Mouse (Mus musculus) ES-E14 (cell line): ENCODE results near the gene 5031439G07Rik. TPM values are rescaled to one million over a fixed set of nuclear protein-coding genes. Genes with fewer than 3 reads are reported as not detected.

Experiments
- DNase-seq: peaks from one replicate; pipeline ENCODE4 v3.0.0-alpha.2; 2013; ENCODE audit warnings: low read depth, low spot score
- H3K27ac ChIP-seq: 2 replicates; pipeline ENCODE4 v1.5.1; 2012; ENCODE audit warnings: low read depth, mild to moderate bottlenecking, low read length, moderate library complexity, mixed read lengths; ENCODE audit not compliant: poor library complexity, insufficient read depth, severe bottlenecking
- H3K36me3 ChIP-seq: 2 replicates; pipeline ENCODE4 v1.6.1; 2012; ENCODE audit warnings: mild to moderate bottlenecking, low read length, moderate library complexity, mixed read lengths; ENCODE audit not compliant: control insufficient read depth, poor library complexity, insufficient read depth, severe bottlenecking
- H3K4me1 ChIP-seq, 2 experiments: fragments of 150-350 bp in 1 of 2; sonication (generic) in 1 of 2; 2 replicates each; pipeline ENCODE4 v1.6.1; 2012; ENCODE audit warnings: low read length in 2 of 2, mild to moderate bottlenecking in 1 of 2, mixed read lengths in 1 of 2; ENCODE audit not compliant: control insufficient read depth in 2 of 2, insufficient read depth in 2 of 2, poor library complexity in 1 of 2
- H3K4me3 ChIP-seq, 2 experiments: fragments of 150-350 bp in 1 of 2; sonication (generic) in 1 of 2; 2 replicates each; pipeline ENCODE4 v1.5.1; 2012; ENCODE audit warnings: low read length in 2 of 2, low read depth in 1 of 2, mild to moderate bottlenecking in 1 of 2, mixed read lengths in 1 of 2; ENCODE audit not compliant: insufficient read depth in 1 of 2, poor library complexity in 1 of 2, severe bottlenecking in 1 of 2
- H3K9ac ChIP-seq: 2 replicates; pipeline ENCODE4 v1.6.1; 2012; ENCODE audit warnings: low read depth, mild to moderate bottlenecking, low read length, mixed read lengths; ENCODE audit not compliant: poor library complexity, insufficient read depth, severe bottlenecking
- H3K9me3 ChIP-seq: fragments of 150-350 bp; sonication (generic); 2 replicates; pipeline ENCODE4 v1.6.1; 2012; ENCODE audit warnings: low read depth, mild to moderate bottlenecking, low read length; ENCODE audit not compliant: control insufficient read depth, insufficient read depth
- CHD2 ChIP-seq: IDR thresholded peaks from 2 replicates; pipeline ENCODE4 v1.6.1; 2014; ENCODE audit warnings: mild to moderate bottlenecking, low read depth, low read length, inconsistent platforms
- HCFC1 ChIP-seq: IDR thresholded peaks from 2 replicates; pipeline ENCODE4 v1.6.1; 2012; ENCODE audit warnings: low read length, inconsistent platforms, borderline replicate concordance; ENCODE audit not compliant: insufficient read depth
- MAFK ChIP-seq: IDR thresholded peaks from 2 replicates; pipeline ENCODE4 v1.6.1; 2014; ENCODE audit warnings: mild to moderate bottlenecking, low read depth, low read length, inconsistent platforms; ENCODE audit not compliant: insufficient read depth
- ZC3H11A ChIP-seq: IDR thresholded peaks from 2 replicates; pipeline ENCODE4 v1.6.1; 2012; ENCODE audit warnings: low read depth, mild to moderate bottlenecking, inconsistent platforms, low read length, borderline replicate concordance
- ZNF384 ChIP-seq: IDR thresholded peaks from 2 replicates; pipeline ENCODE4 v1.6.1; 2012; ENCODE audit warnings: low read depth, low read length, inconsistent platforms
- in situ Hi-C, 2 experiments: fragments of 600-800 bp; cut with MboI; formaldehyde crosslinking; loops; one replicate each; pipeline ENCODE4 v1.15.1; 2025; ENCODE audit warnings: low sequenced_read_pairs in 2 of 2, inconsistent platforms in 1 of 2; ENCODE audit not compliant: unreplicated experiment in 2 of 2
- total RNA-seq: library from RNA; depleted of rRNA; stranded (reverse); fragments of 300-350 nt; gene quantifications from 2 replicates; pipeline ENCODE4 v1.2.3, GENCODE M21; 2012

5031439G07Rik gene
- total RNA-seq, 1 experiment, result 18.4 TPM

DNA sequence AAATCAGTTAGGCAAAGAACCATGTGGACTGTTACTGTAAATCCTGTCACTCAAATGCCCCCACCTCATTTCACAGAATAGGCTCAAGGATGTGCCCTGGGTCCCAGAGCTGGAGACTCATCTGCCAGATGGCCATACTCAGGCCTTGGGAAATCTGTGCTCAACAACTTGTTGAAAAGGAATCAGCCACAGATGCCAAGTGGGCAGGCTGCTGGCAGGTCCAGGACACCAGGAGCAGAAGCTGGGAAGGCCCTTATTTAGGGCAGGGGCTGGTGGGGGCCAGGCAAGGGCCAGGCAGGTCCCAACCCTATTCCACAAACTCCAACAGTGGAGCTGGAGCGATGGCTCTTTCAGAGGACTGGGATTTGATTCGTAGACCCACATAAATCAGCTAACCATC, 25.8 kb downstream of the 5031439G07Rik start:
- H3K27ac ChIP-seq, result no peak overlapping the region
- no peaks in the 10 kb centered on the region for H3K36me3 ChIP-seq
- in situ Hi-C loops, result no loop called here
- no peak for TF ChIP-seq ZC3H11A
- no peak for TF ChIP-seq ZNF384
- TF ChIP-seq MAFK, result no peak
- no peak for TF ChIP-seq HCFC1
- TF ChIP-seq CHD2, result no peak
- H3K9ac ChIP-seq, result no peak overlapping the region
- H3K9me3 ChIP-seq, result no peaks in the 10 kb centered on the region
- H3K4me1 ChIP-seq, result no peaks in the 10 kb centered on the region
- DNase-seq, result no peak
- H3K4me3 ChIP-seq, result no peak overlapping the region

DNA sequence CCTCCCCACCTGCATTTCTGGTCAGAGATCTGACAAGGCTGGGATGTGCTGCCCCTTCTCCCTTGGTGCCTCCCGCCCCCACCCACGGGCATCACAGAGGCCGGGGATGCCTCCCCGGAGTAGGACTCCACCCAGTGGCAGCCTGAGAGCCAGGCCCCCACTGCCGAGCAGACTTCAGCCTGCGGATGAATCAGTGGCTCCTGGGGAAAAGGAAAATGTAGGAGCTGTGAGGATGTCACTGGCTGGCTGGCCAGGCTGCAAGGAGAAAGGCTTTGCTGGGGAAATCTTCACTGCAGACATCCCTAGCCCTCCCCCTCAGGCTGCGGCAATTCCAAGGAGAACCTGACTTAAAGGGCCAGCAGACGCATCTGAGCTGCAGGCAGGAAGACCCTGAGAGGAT, 27.7 kb downstream of the 5031439G07Rik start:
- no peak for TF ChIP-seq ZNF384
- H3K36me3 ChIP-seq, result no peaks in the 10 kb centered on the region
- in situ Hi-C loops, result no loop called here

DNA sequence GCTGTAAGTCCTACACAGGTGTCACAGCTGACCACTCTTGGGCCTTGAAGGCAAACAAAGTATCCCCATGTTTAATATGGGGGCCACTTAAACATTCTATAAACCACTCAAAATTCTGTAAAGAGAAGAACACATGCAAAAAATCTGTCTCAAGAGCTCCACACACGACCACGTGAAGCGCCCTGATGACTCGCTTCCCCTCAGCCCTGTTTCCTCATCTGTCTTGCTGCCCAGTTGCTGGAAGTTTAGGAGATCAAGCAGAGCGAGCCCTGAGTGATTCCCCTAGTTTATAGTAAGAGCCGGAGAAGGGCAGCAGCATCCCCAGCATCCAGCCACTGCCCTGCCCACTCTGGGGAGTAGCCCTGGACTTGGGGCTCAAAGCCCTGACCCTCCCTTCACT, 28.5 kb downstream of the 5031439G07Rik start:
- no peak overlapping the region for H3K27ac ChIP-seq
- no peaks in the 10 kb centered on the region for H3K9me3 ChIP-seq
- H3K4me3 ChIP-seq, result no peak overlapping the region
- no peak overlapping the region for H3K9ac ChIP-seq
- no peaks in the 10 kb centered on the region; the same call in 1 of the 2 replicates for H3K36me3 ChIP-seq
- no peaks in the 10 kb centered on the region for H3K4me1 ChIP-seq
- TF ChIP-seq HCFC1, result no peak
- in situ Hi-C loops, result no loop called here
- no peak for DNase-seq

More for the DNA sequence above, 27.7 kb downstream of the 5031439G07Rik start:
- Histone ChIP-seq H3K4me1 (no peaks in the 10 kb centered on the region), H3K27ac (no peak overlapping the region), H3K9ac (no peak overlapping the region), H3K9me3 (no peaks in the 10 kb centered on the region), H3K4me3 (no peak overlapping the region)
- no peak for DNase-seq

DNA sequence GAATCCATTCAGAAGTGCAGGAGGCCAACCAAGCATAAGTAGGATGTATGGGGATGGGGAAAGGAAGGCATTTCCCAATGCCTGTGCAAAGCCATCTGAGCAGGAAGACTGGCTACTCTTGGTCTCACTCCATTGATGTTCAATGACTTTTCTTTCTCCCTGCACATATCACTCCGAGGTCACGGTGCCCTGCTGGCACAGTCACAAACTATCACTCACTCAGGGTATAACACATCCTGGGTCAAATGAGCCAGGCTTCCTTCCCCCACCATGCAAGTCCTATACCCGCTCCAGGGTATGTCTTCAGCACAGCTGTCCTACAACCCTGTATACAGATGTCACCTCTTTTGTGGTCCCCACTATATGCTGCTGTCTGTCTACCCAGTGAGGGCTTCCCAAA, 30.0 kb downstream of the 5031439G07Rik start:
- DNase-seq, result no peak
- TF ChIP-seq ZC3H11A (no peak), CHD2 (no peak), HCFC1 (no peak), ZNF384 (no peak), MAFK (no peak)
- in situ Hi-C loops, result no loop called here

DNA sequence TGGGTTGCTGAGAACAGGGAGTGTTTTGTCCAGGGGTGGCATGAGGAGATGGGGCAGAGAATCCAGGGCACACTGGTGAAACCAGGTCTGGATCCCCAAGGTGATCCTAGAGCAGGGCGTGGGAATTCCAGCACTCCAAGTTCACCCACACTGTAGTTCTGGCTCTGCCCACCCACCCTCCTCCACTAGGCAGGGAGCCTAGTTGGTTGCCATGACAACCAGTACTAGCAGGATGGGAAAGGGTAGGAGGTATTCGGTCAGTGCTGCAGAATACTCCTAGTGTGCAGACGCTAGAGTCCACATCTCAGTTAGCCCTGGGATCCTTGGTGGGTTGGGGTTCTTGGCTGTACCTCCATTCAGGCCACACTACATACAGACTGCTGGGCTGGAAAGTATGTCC, 30.5 kb downstream of the 5031439G07Rik start:
- peaks cover 7% of the 10 kb centered on the region; the same call in 1 of the 2 replicates for H3K36me3 ChIP-seq
- DNase-seq, result no peak

More for the DNA sequence above, 30.0 kb downstream of the 5031439G07Rik start:
- H3K36me3 ChIP-seq, result peaks cover 5% of the 10 kb centered on the region; the same call in 1 of the 2 replicates
- no peaks in the 10 kb centered on the region for H3K9me3 ChIP-seq
- H3K4me1 ChIP-seq, result no peaks in the 10 kb centered on the region
- H3K27ac ChIP-seq, result no peak overlapping the region
- H3K4me3 ChIP-seq, result no peak overlapping the region
- H3K9ac ChIP-seq, result no peak overlapping the region

More for the DNA sequence above, 30.5 kb downstream of the 5031439G07Rik start:
- Histone ChIP-seq H3K27ac (no peak overlapping the region), H3K4me1 (no peaks in the 10 kb centered on the region), H3K9ac (no peak overlapping the region), H3K4me3 (no peak overlapping the region), H3K9me3 (no peaks in the 10 kb centered on the region)
- in situ Hi-C loops, result no loop called here
- TF ChIP-seq CHD2 (no peak), MAFK (no peak), HCFC1 (no peak), ZNF384 (no peak), ZC3H11A (no peak)
